Mouse (Mus musculus): Measurements from ENCODE around the gene Plet1. TPM values are rescaled to one million over a fixed set of nuclear protein-coding genes. Genes with fewer than 3 reads are reported as not detected.
A peak's percentile ranks its signal among the peaks of the same experiment; 100 is the strongest.

Gene Plet1
- polyA plus RNA-seq (2014; fragmentation: Nextera tagmentation; extraction: Ambion mirVana) = 0.39 and 0.62 TPM in 2 replicates

GRCm38 (mm10) chr9:50494311-50494710, at the start of gene Plet1:
Gene Plet1 (plus strand): TSS chr9:50494525.
- Histone ChIP-seq H3K27me3 (ENCODE audit: control insufficient read depth, insufficient read depth, low read length) (no peaks in the 10 kb centered on the region), H3K27ac (ENCODE audit: low read depth, low read length) (no peak within 1 kb of the TSS), H3K9ac (replicated peaks; ENCODE audit: low read depth, low read length) (no peak within 1 kb of the TSS), H3K9me3 (ENCODE audit: control insufficient read depth, low read length) (no peaks in the 10 kb centered on the region), H3K36me3 (ENCODE audit: control insufficient read depth, insufficient read depth, low read length) (no peaks in the 10 kb centered on the region), H3K4me3 (ENCODE audit: low read depth, low read length) (no peak within 1 kb of the TSS), H3K4me2 (ENCODE audit: low read depth, low read length) (no peak within 1 kb of the TSS), H3K4me1 (ENCODE audit: control insufficient read depth, insufficient read depth, low read length) (0 out of 2 replicates have a peak, but pooled peaks cover 5% of the 10 kb centered on the region)
- ATAC-seq (ENCODE audit: low read depth) = no peak
- WGBS = 84% methylated on average over 6 of the region's 6 CpGs

DNA sequence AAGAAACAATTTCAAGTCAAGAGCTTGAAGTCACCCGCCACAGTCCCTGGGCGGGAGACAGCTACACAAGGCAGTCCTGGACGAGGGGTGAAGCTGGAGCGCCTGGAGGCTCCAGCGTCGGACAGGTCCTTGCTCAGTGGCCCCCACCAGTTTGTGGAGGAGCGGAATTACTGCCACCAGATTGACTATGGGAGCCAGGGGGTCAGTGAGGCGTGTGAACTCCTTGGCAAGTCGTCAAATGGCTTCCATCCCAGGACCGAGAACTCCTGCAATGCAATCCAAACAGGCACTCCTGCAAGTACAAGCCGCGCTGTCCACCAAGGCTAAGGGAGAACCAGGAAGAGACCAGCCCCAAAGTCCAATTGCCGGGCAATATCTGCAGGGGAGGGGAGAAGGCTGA, 45.3 kb upstream of the Plet1 start:
- Histone ChIP-seq H3K9ac (replicated peaks; ENCODE audit: low read depth, low read length) (no peak overlapping the region), H3K9me3 (ENCODE audit: control insufficient read depth, low read length) (no peaks in the 10 kb centered on the region), H3K4me3 (ENCODE audit: low read depth, low read length) (no peak overlapping the region), H3K4me2 (ENCODE audit: low read depth, low read length) (no peak overlapping the region), H3K36me3 (ENCODE audit: control insufficient read depth, insufficient read depth, low read length) (no peaks in the 10 kb centered on the region), H3K27me3 (ENCODE audit: control insufficient read depth, insufficient read depth, low read length) (no peaks in the 10 kb centered on the region), H3K4me1 (ENCODE audit: control insufficient read depth, insufficient read depth, low read length) (no peaks in the 10 kb centered on the region), H3K27ac (ENCODE audit: low read depth, low read length) (no peak overlapping the region)
- 49% methylated on average over 13 of the region's 13 CpGs for WGBS
- no peak for ATAC-seq (ENCODE audit: low read depth)

DNA sequence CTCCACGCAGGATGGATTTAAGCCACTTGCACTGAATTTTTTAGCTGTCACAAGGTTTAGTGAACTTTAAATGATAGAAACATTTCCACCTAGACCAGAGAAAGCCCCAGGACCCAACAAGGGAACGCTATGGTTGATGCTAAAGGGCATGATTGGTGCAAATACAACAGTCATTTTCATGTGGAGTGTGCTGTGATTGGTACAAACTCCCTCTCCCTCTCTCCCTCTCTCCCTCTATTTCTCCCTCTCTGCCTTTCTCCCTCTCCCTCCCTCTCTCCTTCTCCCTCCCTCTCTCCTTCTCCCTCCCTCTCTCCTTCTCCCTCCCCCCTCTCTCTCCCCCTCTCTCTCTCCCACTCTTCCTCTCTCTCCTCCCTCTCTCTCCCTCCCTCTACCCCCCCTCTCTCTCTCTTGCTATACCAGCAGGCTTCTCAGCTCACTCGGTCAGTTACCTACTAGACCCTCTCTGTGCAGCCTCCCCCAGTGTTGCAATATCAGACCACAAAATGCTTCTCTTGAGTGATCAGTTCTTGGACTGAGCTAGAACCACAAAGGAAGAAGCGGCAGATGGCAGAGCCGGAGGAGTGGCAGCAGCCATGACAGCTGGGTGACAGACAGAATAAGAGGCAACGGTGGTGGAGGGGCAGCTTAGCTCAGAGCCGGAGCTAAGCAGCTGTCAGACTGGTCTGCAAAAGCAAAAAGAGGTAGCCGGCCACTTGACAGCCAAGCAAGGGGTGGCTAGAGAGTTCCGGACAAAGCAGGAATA, 42.7 kb upstream of the Plet1 start:
- Histone ChIP-seq H3K27ac (ENCODE audit: low read depth, low read length) (0 out of 2 replicates have a peak overlapping the region, but pooled peaks have one; percentile 2), H3K4me2 (ENCODE audit: low read depth, low read length) (peak overlapping the region; percentile 1; the same call in 1 of the 2 replicates), H3K4me1 (ENCODE audit: control insufficient read depth, insufficient read depth, low read length) (no peaks in the 10 kb centered on the region), H3K27me3 (ENCODE audit: control insufficient read depth, insufficient read depth, low read length) (no peaks in the 10 kb centered on the region), H3K36me3 (ENCODE audit: control insufficient read depth, insufficient read depth, low read length) (no peaks in the 10 kb centered on the region), H3K9me3 (ENCODE audit: control insufficient read depth, low read length) (no peaks in the 10 kb centered on the region), H3K9ac (replicated peaks; ENCODE audit: low read depth, low read length) (no peak overlapping the region), H3K4me3 (ENCODE audit: low read depth, low read length) (no peak overlapping the region)
- WGBS = 40% methylated on average over 9 of the region's 9 CpGs
- no peak for ATAC-seq (ENCODE audit: low read depth)

- no peak overlapping the region for H3K9ac ChIP-seq (replicated peaks; ENCODE audit: low read depth, low read length)
- no peak overlapping the region for H3K27ac ChIP-seq (ENCODE audit: low read depth, low read length)
- no peaks in the 10 kb centered on the region for H3K27me3 ChIP-seq (ENCODE audit: control insufficient read depth, insufficient read depth, low read length)
- H3K4me1 ChIP-seq (ENCODE audit: control insufficient read depth, insufficient read depth, low read length) = no peaks in the 10 kb centered on the region
- peak overlapping the region; percentile 7; the same call in 1 of the 2 replicates for H3K4me2 ChIP-seq (ENCODE audit: low read depth, low read length)
- no peaks in the 10 kb centered on the region for H3K36me3 ChIP-seq (ENCODE audit: control insufficient read depth, insufficient read depth, low read length)
- no peak overlapping the region for H3K4me3 ChIP-seq (ENCODE audit: low read depth, low read length)
- 18% methylated on average over 10 of the region's 10 CpGs for WGBS
- peak; percentile 71; the same call in 1 of the 2 replicates for ATAC-seq (ENCODE audit: low read depth)
- no peaks in the 10 kb centered on the region for H3K9me3 ChIP-seq (ENCODE audit: control insufficient read depth, low read length)
These were observed 42.0 kb upstream of the Plet1 start for GRCm38 (mm10) chr9:50452303-50452775.

DNA sequence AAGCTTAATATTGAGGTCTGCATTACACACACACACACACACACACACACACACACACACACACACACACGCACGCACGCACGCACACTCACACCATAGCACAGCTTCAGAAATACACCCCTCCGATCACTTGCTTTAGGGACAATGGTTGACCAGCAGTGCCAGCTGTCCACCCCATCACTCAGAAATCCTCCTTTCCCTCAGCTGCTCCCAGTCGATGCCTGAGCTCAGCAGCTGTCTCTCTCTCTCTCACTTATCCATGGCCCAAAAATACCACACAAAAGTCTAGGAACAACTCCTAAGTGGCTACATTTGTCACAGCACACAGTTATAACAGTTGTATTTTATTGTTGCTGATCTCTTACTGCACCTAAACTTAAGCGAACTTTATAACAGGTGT, 36.7 kb upstream of the Plet1 start:
- no peak overlapping the region for H3K4me2 ChIP-seq (ENCODE audit: low read depth, low read length)
- 0 out of 2 replicates have a peak, but pooled peaks cover under 1% of the 10 kb centered on the region for H3K4me1 ChIP-seq (ENCODE audit: control insufficient read depth, insufficient read depth, low read length)
- H3K9ac ChIP-seq (replicated peaks; ENCODE audit: low read depth, low read length) = no peak overlapping the region
- no peaks in the 10 kb centered on the region for H3K9me3 ChIP-seq (ENCODE audit: control insufficient read depth, low read length)
- ATAC-seq (ENCODE audit: low read depth) = no peak
- 89% methylated on average over 7 of the region's 7 CpGs for WGBS
- H3K4me3 ChIP-seq (ENCODE audit: low read depth, low read length) = no peak overlapping the region
- H3K27ac ChIP-seq (ENCODE audit: low read depth, low read length) = no peak overlapping the region
- no peaks in the 10 kb centered on the region for H3K36me3 ChIP-seq (ENCODE audit: control insufficient read depth, insufficient read depth, low read length)
- no peaks in the 10 kb centered on the region for H3K27me3 ChIP-seq (ENCODE audit: control insufficient read depth, insufficient read depth, low read length)

- no peak overlapping the region for H3K4me2 ChIP-seq (ENCODE audit: low read depth, low read length)
- no peak for ATAC-seq (ENCODE audit: low read depth)
- H3K9me3 ChIP-seq (ENCODE audit: control insufficient read depth, low read length) = no peaks in the 10 kb centered on the region
- no peak overlapping the region for H3K9ac ChIP-seq (replicated peaks; ENCODE audit: low read depth, low read length)
- no peak overlapping the region for H3K4me3 ChIP-seq (ENCODE audit: low read depth, low read length)
- H3K27me3 ChIP-seq (ENCODE audit: control insufficient read depth, insufficient read depth, low read length) = no peaks in the 10 kb centered on the region
- 48% methylated on average over 2 of the region's 2 CpGs for WGBS
- no peaks in the 10 kb centered on the region for H3K36me3 ChIP-seq (ENCODE audit: control insufficient read depth, insufficient read depth, low read length)
- 0 out of 2 replicates have a peak, but pooled peaks cover 3% of the 10 kb centered on the region for H3K4me1 ChIP-seq (ENCODE audit: control insufficient read depth, insufficient read depth, low read length)
- no peak overlapping the region for H3K27ac ChIP-seq (ENCODE audit: low read depth, low read length)
These were observed 34.8 kb upstream of the Plet1 start for GRCm38 (mm10) chr9:50459537-50459936.

GRCm38 (mm10) chr9:50462494-50463204, 31.7 kb upstream of the Plet1 start:
- H3K4me2 ChIP-seq (ENCODE audit: low read depth, low read length) = peak overlapping the region; percentile 24; the same call in 1 of the 2 replicates
- H3K9me3 ChIP-seq (ENCODE audit: control insufficient read depth, low read length) = no peaks in the 10 kb centered on the region
- H3K36me3 ChIP-seq (ENCODE audit: control insufficient read depth, insufficient read depth, low read length) = no peaks in the 10 kb centered on the region
- H3K4me3 ChIP-seq (ENCODE audit: low read depth, low read length) = no peak overlapping the region
- no peak overlapping the region for H3K27ac ChIP-seq (ENCODE audit: low read depth, low read length)
- 0 out of 2 replicates have a peak, but pooled peaks cover 3% of the 10 kb centered on the region for H3K4me1 ChIP-seq (ENCODE audit: control insufficient read depth, insufficient read depth, low read length)
- H3K27me3 ChIP-seq (ENCODE audit: control insufficient read depth, insufficient read depth, low read length) = no peaks in the 10 kb centered on the region
- ATAC-seq (ENCODE audit: low read depth) = no peak
- no peak overlapping the region for H3K9ac ChIP-seq (replicated peaks; ENCODE audit: low read depth, low read length)
- WGBS = 40% methylated on average over 19 of the region's 19 CpGs

- 34% methylated on average over 4 of the region's 4 CpGs for WGBS
- Histone ChIP-seq H3K27me3 (ENCODE audit: control insufficient read depth, insufficient read depth, low read length) (no peaks in the 10 kb centered on the region), H3K27ac (ENCODE audit: low read depth, low read length) (no peak overlapping the region), H3K9me3 (ENCODE audit: control insufficient read depth, low read length) (no peaks in the 10 kb centered on the region), H3K9ac (replicated peaks; ENCODE audit: low read depth, low read length) (no peak overlapping the region), H3K4me3 (ENCODE audit: low read depth, low read length) (no peak overlapping the region), H3K36me3 (ENCODE audit: control insufficient read depth, insufficient read depth, low read length) (no peaks in the 10 kb centered on the region), H3K4me1 (ENCODE audit: control insufficient read depth, insufficient read depth, low read length) (0 out of 2 replicates have a peak, but pooled peaks cover 3% of the 10 kb centered on the region), H3K4me2 (ENCODE audit: low read depth, low read length) (peak overlapping the region; percentile 24; the same call in 1 of the 2 replicates)
- no peak for ATAC-seq (ENCODE audit: low read depth)
These were observed 31.2 kb upstream of the Plet1 start for GRCm38 (mm10) chr9:50463205-50463508.
